Mouse (Mus musculus) ovary, adult 18-20 months (tissue): Measurements from ENCODE around the gene Iqgap1.

ENCODE experiments used
- DNase-seq: peaks from one replicate; pipeline ENCODE4 v3.0.0; 2022; ENCODE audit warnings: low spot score, mixed read lengths

Iqgap1 gene

GRCm38 (mm10) chr7:80715306-80715705 lies 110.5 kb downstream of the Iqgap1 start:
- no peak for DNase-seq

GRCm38 (mm10) chr7:80711496-80711895 lies 114.3 kb downstream of the Iqgap1 start:
- no peak for DNase-seq

GRCm38 (mm10) chr7:80710333-80710732 lies 115.4 kb downstream of the Iqgap1 start:
- DNase-seq = no peak

- no peak for DNase-seq
Measured at GRCm38 (mm10) chr7:80704066-80704465, 121.7 kb downstream of the Iqgap1 start.

- DNase-seq = no peak
Measured at GRCm38 (mm10) chr7:80702510-80702909, 123.3 kb downstream of the Iqgap1 start.

- DNase-seq = no peak
Measured at GRCm38 (mm10) chr7:80699709-80700108, 126.1 kb downstream of the Iqgap1 start.

GRCm38 (mm10) chr7:80698940-80699339 lies 126.8 kb downstream of the Iqgap1 start:
- DNase-seq = no peak

- no peak for DNase-seq
Measured at GRCm38 (mm10) chr7:80697859-80698258, 127.9 kb downstream of the Iqgap1 start.

- DNase-seq = no peak
Measured at GRCm38 (mm10) chr7:80696903-80697302, 128.9 kb downstream of the Iqgap1 start.

GRCm38 (mm10) chr7:80696334-80696733 lies 129.4 kb downstream of the Iqgap1 start:
- no peak for DNase-seq

GRCm38 (mm10) chr7:80692472-80692871 lies 133.3 kb downstream of the Iqgap1 start:
- no peak for DNase-seq

- DNase-seq = no peak
Measured at GRCm38 (mm10) chr7:80691131-80691530, 134.6 kb downstream of the Iqgap1 start.

- no peak for DNase-seq
Measured at GRCm38 (mm10) chr7:80689221-80689591, 136.6 kb downstream of the Iqgap1 start.

GRCm38 (mm10) chr7:80688556-80689220 lies 137.1 kb downstream of the Iqgap1 start, which contains the start of gene Crtc3:
Crtc3 (minus strand) TSS chr7:80688877.
- DNase-seq = peak; percentile 55

- DNase-seq = peak; percentile 52
Measured at GRCm38 (mm10) chr7:80687721-80688555, 137.8 kb downstream of the Iqgap1 start.

GRCm38 (mm10) chr7:80685639-80686038 lies 140.1 kb downstream of the Iqgap1 start:
- DNase-seq = no peak

- peak; percentile 22 for DNase-seq
Measured at GRCm38 (mm10) chr7:80682630-80683029, 143.1 kb downstream of the Iqgap1 start.

- DNase-seq = no peak
Measured at GRCm38 (mm10) chr7:80680218-80680847, 145.4 kb downstream of the Iqgap1 start.

- no peak for DNase-seq
Measured at GRCm38 (mm10) chr7:80672323-80672722, 153.5 kb downstream of the Iqgap1 start.

- no peak for DNase-seq
Measured at GRCm38 (mm10) chr7:80670889-80671288, 154.9 kb downstream of the Iqgap1 start.

GRCm38 (mm10) chr7:80667190-80667589 lies 158.6 kb downstream of the Iqgap1 start:
- DNase-seq = no peak

GRCm38 (mm10) chr7:80666198-80666915 lies 159.4 kb downstream of the Iqgap1 start:
- no peak for DNase-seq
